Mouse (Mus musculus) stomach, postnatal 0 days (tissue): Measurements from ENCODE around the gene Rhoj. TPM values are rescaled to one million over a fixed set of nuclear protein-coding genes. Genes with fewer than 3 reads are reported as not detected.

Source experiments
- ATAC-seq: fragments of 200-750 bp; cut with Nextera tagmentation; 2 replicates; pipeline ENCODE4 v1.8.0; 2017; ENCODE audit not compliant: low FRiP score, low TSS enrichment
- DNase-seq: peaks from one replicate; pipeline ENCODE4 v3.0.0-alpha.2; 2016; ENCODE audit warnings: low spot score
- H3K27ac ChIP-seq: fragments of 300-500 bp; sonication (generic); replicated peaks from 2 replicates; pipeline ENCODE4 v1.5.1; 2014; ENCODE audit warnings: mild to moderate bottlenecking, control low read depth
- H3K27me3 ChIP-seq: fragments of 300-500 bp; sonication (generic); 2 replicates; pipeline ENCODE4 v1.6.1; 2014; ENCODE audit warnings: low read length; ENCODE audit not compliant: control insufficient read depth, insufficient read depth
- H3K36me3 ChIP-seq: fragments of 300-500 bp; sonication (generic); 2 replicates; pipeline ENCODE4 v1.6.1; 2014; ENCODE audit warnings: low read length, mixed read lengths; ENCODE audit not compliant: control insufficient read depth, insufficient read depth
- H3K4me1 ChIP-seq: fragments of 300-500 bp; sonication (generic); replicated peaks from 2 replicates; pipeline ENCODE4 v1.6.1; 2014; ENCODE audit warnings: antibody characterized with exemption; ENCODE audit not compliant: control insufficient read depth, insufficient read depth
- H3K4me2 ChIP-seq: fragments of 300-500 bp; sonication (generic); replicated peaks from 2 replicates; pipeline ENCODE4 v1.6.1; 2014; ENCODE audit warnings: low read depth, mild to moderate bottlenecking, control low read depth, moderate library complexity
- H3K4me3 ChIP-seq: fragments of 300-500 bp; sonication (generic); 2 replicates; pipeline ENCODE4 v1.5.1; 2014; ENCODE audit warnings: low read depth, low read length, control low read depth
- H3K9ac ChIP-seq: fragments of 300-500 bp; sonication (generic); 2 replicates; pipeline ENCODE4 v1.6.1; 2014; ENCODE audit warnings: mild to moderate bottlenecking, low read length, control low read depth, mixed read lengths
- H3K9me3 ChIP-seq: fragments of 300-500 bp; sonication (generic); 2 replicates; pipeline ENCODE4 v1.6.1; 2016; ENCODE audit warnings: low read length; ENCODE audit not compliant: control insufficient read depth
- CTCF ChIP-seq: IDR thresholded peaks from 2 replicates; pipeline ENCODE4 v1.5.1; 2016; ENCODE audit warnings: antibody characterized with exemption, low read depth, mild to moderate bottlenecking, moderate library complexity
- EP300 ChIP-seq: optimal IDR thresholded peaks from 2 replicates; pipeline ENCODE3; 2016; ENCODE audit warnings: antibody characterized with exemption
- WGBS: fragments of 180-500 bp; shearing (Covaris S2); extraction: QIAGEN DNeasy Blood & Tissue Kit; methylation state at CpG from one replicate; pipeline ENCODE4 v1.1.7; 2014; 5-methylcytosine and 5-hydroxymethylcytosine counted together
- polyA plus RNA-seq: library from polyadenylated mRNA; unstranded; fragments of >200 nt; fragmentation: Nextera tagmentation; extraction: Ambion mirVana; gene quantifications from 2 replicates; pipeline ENCODE4 v1.2.1, GENCODE M21; 2015

Gene Rhoj
- polyA plus RNA-seq, 1 experiment from 2014 or later: 43.0 TPM

DNA sequence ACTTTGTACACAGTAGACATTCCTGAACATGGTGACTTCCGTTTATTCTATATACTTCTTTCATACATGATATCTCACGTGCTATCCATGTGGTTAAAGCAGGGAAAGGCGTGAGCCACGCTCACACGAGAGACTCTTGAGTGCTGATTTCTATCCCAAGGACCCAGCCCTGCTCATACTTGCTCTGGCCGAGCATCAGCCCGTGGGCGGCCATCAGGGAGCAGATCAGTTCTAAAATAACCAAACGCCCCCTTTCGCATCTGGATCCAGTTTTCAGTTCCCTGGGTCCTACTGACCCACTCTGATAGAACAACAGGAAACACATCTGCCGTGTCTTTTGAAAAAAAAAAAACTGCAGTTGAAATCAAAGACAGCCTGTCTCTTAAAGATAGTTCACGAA, 2.6 kb downstream of the Rhoj start:
- Histone ChIP-seq H3K9me3 (no peaks in the 10 kb centered on the region), H3K27ac (peak overlapping the region; percentile 75; the same call in 1 of the 2 replicates), H3K4me2 (peak overlapping the region; percentile 69), H3K4me3 (peak overlapping the region; percentile 60; the same call in 1 of the 2 replicates), H3K9ac (no peak overlapping the region), H3K36me3 (no peaks in the 10 kb centered on the region), H3K27me3 (no peaks in the 10 kb centered on the region), H3K4me1 (no peaks in the 10 kb centered on the region)
- TF ChIP-seq EP300 (no peak), CTCF (no peak)
- DNase-seq (no peak), ATAC-seq (no peak)
- WGBS: 57% methylated on average over 12 of the region's 12 CpGs

DNA sequence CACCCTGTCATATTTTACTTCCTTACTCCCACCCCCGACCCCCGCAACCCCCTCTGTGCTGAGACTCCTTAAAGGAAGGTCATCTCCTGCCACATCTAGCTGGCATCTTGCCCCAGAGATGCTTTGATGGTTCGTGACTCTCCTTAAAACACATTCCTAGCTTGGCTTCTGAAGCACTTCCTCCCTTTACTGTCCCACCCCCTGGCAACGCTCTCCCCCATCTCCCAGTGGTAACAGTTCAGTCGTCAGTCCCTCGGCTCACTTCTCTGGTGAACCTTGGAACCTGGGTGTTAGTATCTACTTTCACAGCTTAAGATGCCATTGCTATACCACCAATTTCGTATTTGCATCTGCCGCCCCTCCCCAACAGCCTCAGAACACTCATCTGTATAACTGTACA, 3.8 kb downstream of the Rhoj start:
- Histone ChIP-seq H3K4me2 (no peak overlapping the region), H3K9ac (no peak overlapping the region), H3K4me3 (no peak overlapping the region), H3K27me3 (no peaks in the 10 kb centered on the region), H3K27ac (no peak overlapping the region), H3K4me1 (no peaks in the 10 kb centered on the region), H3K9me3 (no peaks in the 10 kb centered on the region), H3K36me3 (no peaks in the 10 kb centered on the region; the same call in 1 of the 2 replicates)
- TF ChIP-seq CTCF: no peak
- TF ChIP-seq EP300: no peak
- DNase-seq: no peak
- no peak for ATAC-seq
- 79% methylated on average over 8 of the region's 8 CpGs for WGBS

DNA sequence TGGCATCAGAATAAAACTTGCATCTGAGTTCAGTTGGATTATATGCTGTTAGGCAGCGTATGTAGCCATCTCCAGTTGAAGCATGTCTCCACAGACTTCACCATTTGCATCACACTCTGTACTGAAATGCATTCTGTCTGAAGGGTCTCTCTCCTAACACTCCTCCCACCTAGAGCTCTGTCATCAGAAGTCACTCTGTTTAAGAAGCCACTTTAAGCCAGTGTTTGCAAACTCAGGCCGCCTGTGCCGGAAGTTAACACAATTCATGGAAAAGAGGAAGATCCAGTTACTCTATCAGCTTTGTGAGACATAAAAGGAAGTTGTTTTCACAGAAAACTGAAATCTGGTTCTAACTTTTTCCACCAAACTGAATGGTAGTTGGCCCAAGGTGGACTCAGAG, 5.9 kb downstream of the Rhoj start:
- H3K27me3 ChIP-seq: no peaks in the 10 kb centered on the region
- no peak for ATAC-seq
- no peak overlapping the region for H3K4me3 ChIP-seq
- WGBS: 75% methylated on average over 3 of the region's 3 CpGs
- no peaks in the 10 kb centered on the region for H3K4me1 ChIP-seq
- no peak overlapping the region for H3K9ac ChIP-seq
- no peak overlapping the region for H3K27ac ChIP-seq
- no peaks in the 10 kb centered on the region; the same call in 1 of the 2 replicates for H3K36me3 ChIP-seq
- DNase-seq: no peak
- TF ChIP-seq CTCF: no peak
- H3K4me2 ChIP-seq: no peak overlapping the region
- no peaks in the 10 kb centered on the region for H3K9me3 ChIP-seq

DNA sequence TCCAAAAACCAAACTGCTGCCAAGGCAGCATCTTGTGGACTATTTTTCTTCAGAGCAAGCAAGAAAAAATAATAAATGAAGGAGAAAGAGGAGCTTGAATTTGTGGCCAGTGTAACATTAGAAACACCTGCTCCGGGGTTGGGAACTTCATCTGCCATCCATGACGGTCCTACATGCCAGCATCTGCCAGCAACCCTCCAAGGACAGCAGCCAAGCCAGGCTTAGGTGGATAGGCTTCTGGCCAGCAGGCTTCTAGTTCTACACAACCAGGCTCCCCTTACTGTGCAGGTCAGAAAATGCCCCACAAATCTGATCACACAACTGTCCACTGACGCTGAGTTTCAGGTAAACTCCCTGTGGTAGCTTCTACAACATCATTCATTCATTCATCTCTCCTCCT, 7.7 kb downstream of the Rhoj start:
- WGBS: 82% methylated on average over 3 of the region's 3 CpGs
- H3K4me1 ChIP-seq: no peaks in the 10 kb centered on the region
- no peak overlapping the region for H3K27ac ChIP-seq
- H3K4me3 ChIP-seq: no peak overlapping the region
- DNase-seq: no peak
- TF ChIP-seq CTCF: no peak
- TF ChIP-seq EP300: no peak
- no peaks in the 10 kb centered on the region; the same call in 1 of the 2 replicates for H3K36me3 ChIP-seq
- no peak overlapping the region for H3K9ac ChIP-seq
- no peaks in the 10 kb centered on the region for H3K27me3 ChIP-seq
- H3K4me2 ChIP-seq: no peak overlapping the region
- no peak for ATAC-seq
- H3K9me3 ChIP-seq: no peaks in the 10 kb centered on the region

DNA sequence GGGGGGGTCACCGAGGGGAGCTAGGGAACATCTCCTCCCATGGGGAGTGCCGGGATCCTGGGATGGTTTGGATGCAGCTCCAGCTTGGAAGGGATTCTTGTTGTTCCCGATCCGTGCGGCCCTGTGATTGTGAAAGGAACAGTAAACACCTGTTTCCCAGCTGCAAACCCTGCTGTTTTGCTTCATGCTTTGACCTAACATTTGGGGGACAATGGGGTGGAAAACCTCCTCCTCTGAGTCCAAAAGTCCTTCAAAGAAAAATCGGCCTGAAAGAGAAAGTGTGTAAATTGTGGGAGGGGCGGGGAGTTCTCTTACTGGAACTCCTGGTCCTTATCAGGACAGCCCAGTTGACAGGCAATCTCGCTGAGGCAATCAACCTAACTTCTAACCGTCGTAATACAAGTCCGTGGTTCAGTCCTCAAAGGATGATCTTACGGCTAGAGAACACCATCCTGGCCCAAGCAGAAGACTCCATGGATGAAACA, 12.4 kb downstream of the Rhoj start:
- no peak for TF ChIP-seq EP300
- TF ChIP-seq CTCF: no peak
- H3K4me1 ChIP-seq: no peaks in the 10 kb centered on the region
- WGBS: 47% methylated on average over 12 of the region's 12 CpGs

DNA sequence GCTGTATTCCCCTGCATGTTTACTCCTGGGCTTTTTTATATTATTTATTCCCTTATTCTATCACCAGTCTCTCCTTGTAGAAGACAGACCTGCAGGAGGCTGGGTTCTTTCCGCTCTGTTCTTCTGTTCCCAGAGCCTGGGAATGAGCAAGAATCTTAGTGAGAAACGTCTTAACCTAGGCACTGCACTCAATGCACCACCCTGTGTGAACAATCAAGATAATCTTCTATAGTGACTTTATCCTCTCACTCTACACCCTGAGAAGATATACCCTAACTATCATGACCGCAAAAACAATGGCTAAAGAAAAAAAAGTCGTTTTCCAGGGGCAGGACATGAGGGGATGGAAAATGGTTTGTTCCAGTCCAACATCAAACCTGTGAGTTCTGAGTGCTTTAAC, 13.1 kb downstream of the Rhoj start:
- ATAC-seq: no peak
- H3K4me2 ChIP-seq: no peak overlapping the region
- H3K36me3 ChIP-seq: peaks cover 3% of the 10 kb centered on the region; the same call in 1 of the 2 replicates
- H3K27me3 ChIP-seq: no peaks in the 10 kb centered on the region
- no peak overlapping the region for H3K4me3 ChIP-seq
- no peak overlapping the region for H3K9ac ChIP-seq
- DNase-seq: no peak
- H3K4me1 ChIP-seq: no peaks in the 10 kb centered on the region
- no peak overlapping the region for H3K27ac ChIP-seq
- TF ChIP-seq CTCF (no peak), EP300 (no peak)
- peaks cover 7% of the 10 kb centered on the region; the same call in 1 of the 2 replicates for H3K9me3 ChIP-seq
- WGBS: 72% methylated on average over 4 of the region's 4 CpGs

More for the DNA sequence above, 12.4 kb downstream of the Rhoj start:
- no peaks in the 10 kb centered on the region for H3K27me3 ChIP-seq
- H3K4me3 ChIP-seq: no peak overlapping the region
- H3K9ac ChIP-seq: no peak overlapping the region
- H3K9me3 ChIP-seq: peaks cover 7% of the 10 kb centered on the region; the same call in 1 of the 2 replicates
- ATAC-seq: no peak
- H3K27ac ChIP-seq: no peak overlapping the region
- H3K4me2 ChIP-seq: 0 out of 2 replicates have a peak overlapping the region, but pooled peaks have one; percentile 14
- no peak for DNase-seq
- H3K36me3 ChIP-seq: peaks cover 3% of the 10 kb centered on the region; the same call in 1 of the 2 replicates
